Mouse (Mus musculus): ENCODE results near the gene Tmem102.

GRCm38 (mm10) chr11:69846198-69846680, 40.8 kb upstream of the Tmem102 start, which contains the start of gene Plscr3:
- no peak for TF ChIP-seq GATA1 (IDR thresholded peaks at IDR 0.05; ENCODE audit: borderline replicate concordance, low read length)
- TF ChIP-seq FLI1 (IDR thresholded peaks at IDR 0.05; ENCODE audit: low read length): no peak
